Mouse (Mus musculus): Measurements from ENCODE around the gene Bmp3. TPM values are rescaled to one million over a fixed set of nuclear protein-coding genes. Genes with fewer than 3 reads are reported as not detected.

The Bmp3 gene
- polyA plus RNA-seq, 1 experiment: not detected

DNA sequence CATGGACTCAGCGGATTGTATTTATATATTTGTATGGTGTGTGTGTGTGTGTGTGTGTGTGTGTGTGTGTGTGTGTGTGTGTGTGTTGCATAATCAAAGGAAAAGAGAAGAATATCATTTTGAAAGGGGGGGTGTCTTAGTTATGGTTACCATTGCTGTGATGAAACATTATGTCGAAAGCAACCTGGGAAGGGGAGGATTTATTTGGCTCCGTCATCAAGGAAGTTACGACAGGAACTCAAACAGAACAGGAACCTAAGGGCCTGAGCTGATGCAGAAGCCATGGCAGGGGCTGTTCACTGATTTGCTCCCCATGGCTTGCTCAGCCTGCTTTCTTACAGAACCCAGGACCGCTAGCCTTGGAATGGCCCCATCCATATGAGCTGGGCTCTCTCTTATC is 10.9 kb downstream of the Bmp3 start:
- TF ChIP-seq POLR2A (IDR thresholded peaks at IDR 0.05; ENCODE audit: control insufficient read depth, low read depth, low read length) (no peak), CTCF (IDR thresholded peaks at IDR 0.05; ENCODE audit: control insufficient read depth, insufficient read depth, insufficient replicate concordance, low read depth, low read length) (no peak)

DNA sequence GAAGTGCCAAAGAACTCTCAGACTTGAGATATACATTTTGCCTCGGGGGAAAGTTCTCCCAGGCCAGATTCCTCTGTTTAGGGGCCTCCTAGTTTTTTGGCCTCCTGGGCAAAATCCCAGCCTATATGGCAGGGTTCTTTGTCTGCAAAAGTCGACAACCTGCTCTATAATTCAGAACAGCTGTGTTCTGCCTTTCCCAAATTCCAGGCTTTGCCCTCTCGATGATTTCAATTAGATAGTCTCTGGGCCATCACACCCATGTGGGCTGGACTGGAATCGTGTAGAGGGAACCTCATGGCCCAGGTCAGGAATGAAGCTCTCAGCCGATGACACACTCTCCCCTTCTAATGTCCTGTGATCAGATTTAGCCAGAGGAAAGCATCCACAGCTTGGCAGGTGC is 21.8 kb downstream of the Bmp3 start:
- H3K4me3 ChIP-seq (ENCODE audit: control insufficient read depth, low read depth, low read length): no peak overlapping the region

More for the DNA sequence above, 10.9 kb downstream of the Bmp3 start:
- Histone ChIP-seq H3K27ac (ENCODE audit: control insufficient read depth, insufficient read depth, low read depth, low read length) (no peak overlapping the region), H3K36me3 (ENCODE audit: control insufficient read depth, insufficient read depth, low read length) (no peaks in the 10 kb centered on the region), H3K27me3 (ENCODE audit: control insufficient read depth, insufficient read depth, low read length) (no peaks in the 10 kb centered on the region), H3K4me3 (ENCODE audit: control insufficient read depth, low read depth, low read length) (no peak overlapping the region), H3K4me1 (ENCODE audit: control insufficient read depth, insufficient read depth, low read length) (no peaks in the 10 kb centered on the region)

DNA sequence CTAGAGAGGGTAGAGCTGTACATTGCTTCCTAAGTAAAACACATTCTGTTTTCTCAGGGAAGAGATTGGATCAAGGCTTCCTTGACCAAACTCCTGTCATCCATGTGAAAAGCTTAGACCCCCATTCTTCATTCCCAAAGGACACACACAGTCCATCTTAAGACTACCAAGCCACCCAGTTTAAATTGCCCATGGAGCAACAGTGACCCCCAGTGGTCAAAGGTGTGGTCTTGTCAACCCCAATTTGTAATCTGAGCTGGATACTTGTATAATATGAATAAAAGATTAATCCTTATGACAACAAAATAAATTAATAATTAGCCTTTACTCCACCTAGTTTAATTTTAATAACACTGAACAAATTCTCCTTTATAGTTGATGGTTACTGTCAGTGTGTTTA is 24.7 kb downstream of the Bmp3 start:
- Histone ChIP-seq H3K36me3 (ENCODE audit: control insufficient read depth, insufficient read depth, low read length) (no peaks in the 10 kb centered on the region), H3K4me3 (ENCODE audit: control insufficient read depth, low read depth, low read length) (no peak overlapping the region), H3K27me3 (ENCODE audit: control insufficient read depth, insufficient read depth, low read length) (no peaks in the 10 kb centered on the region), H3K27ac (ENCODE audit: control insufficient read depth, insufficient read depth, low read depth, low read length) (no peak overlapping the region), H3K4me1 (ENCODE audit: control insufficient read depth, insufficient read depth, low read length) (no peaks in the 10 kb centered on the region)
- TF ChIP-seq CTCF (IDR thresholded peaks at IDR 0.05; ENCODE audit: control insufficient read depth, insufficient read depth, insufficient replicate concordance, low read depth, low read length): no peak
- no peak for TF ChIP-seq POLR2A (IDR thresholded peaks at IDR 0.05; ENCODE audit: control insufficient read depth, low read depth, low read length)

More for the DNA sequence above, 21.8 kb downstream of the Bmp3 start:
- Histone ChIP-seq H3K27ac (ENCODE audit: control insufficient read depth, insufficient read depth, low read depth, low read length) (no peak overlapping the region), H3K36me3 (ENCODE audit: control insufficient read depth, insufficient read depth, low read length) (no peaks in the 10 kb centered on the region), H3K4me1 (ENCODE audit: control insufficient read depth, insufficient read depth, low read length) (no peaks in the 10 kb centered on the region), H3K27me3 (ENCODE audit: control insufficient read depth, insufficient read depth, low read length) (no peaks in the 10 kb centered on the region)
- TF ChIP-seq CTCF (IDR thresholded peaks at IDR 0.05; ENCODE audit: control insufficient read depth, insufficient read depth, insufficient replicate concordance, low read depth, low read length) (no peak), POLR2A (IDR thresholded peaks at IDR 0.05; ENCODE audit: control insufficient read depth, low read depth, low read length) (no peak)

DNA sequence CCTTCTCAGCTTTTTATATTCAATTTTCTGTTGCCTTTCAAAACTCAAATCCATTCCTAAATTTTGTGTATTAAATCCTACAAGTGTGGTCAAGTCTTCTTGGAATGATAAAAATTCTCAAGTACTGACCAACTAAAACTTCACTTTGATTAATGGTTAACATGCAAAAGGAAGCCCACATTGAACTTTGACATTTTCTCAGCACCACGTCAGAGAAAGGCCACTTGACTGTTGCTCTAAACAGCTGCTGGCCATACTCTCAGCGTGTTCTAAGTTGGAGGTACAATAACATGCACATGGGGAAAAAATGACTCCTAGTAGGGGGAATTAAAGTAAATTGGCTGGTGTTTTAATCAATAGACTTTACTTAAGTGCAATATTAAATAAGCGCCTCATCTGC is 27.9 kb downstream of the Bmp3 start:
- no peak for TF ChIP-seq CTCF (IDR thresholded peaks at IDR 0.05; ENCODE audit: control insufficient read depth, insufficient read depth, insufficient replicate concordance, low read depth, low read length)

DNA sequence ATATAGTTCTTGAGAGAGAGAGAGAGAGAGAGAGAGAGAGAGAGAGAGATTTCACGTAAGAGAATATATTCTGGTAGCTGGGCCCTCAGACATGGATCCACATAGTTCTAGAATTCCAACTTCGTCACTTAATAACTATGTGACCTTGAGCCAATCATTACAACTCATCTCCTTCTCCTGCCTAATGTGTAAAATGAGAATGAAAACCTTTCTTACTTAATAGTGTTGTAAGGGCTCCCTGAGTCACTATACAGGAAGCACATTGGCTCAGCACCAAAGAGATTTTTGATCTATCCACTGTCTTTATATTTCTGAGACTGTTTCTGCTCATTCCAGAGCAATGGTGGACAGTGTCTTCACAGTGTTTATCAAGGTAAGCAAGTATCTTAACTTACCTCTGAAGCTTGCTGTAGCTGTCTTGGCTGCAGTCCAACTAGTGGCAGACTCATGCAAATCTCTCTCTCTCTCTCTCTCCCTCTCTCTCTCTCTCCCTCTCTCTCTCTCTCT is 36.4 kb downstream of the Bmp3 start:
- no peaks in the 10 kb centered on the region for H3K36me3 ChIP-seq (ENCODE audit: control insufficient read depth, insufficient read depth, low read length)
- no peak overlapping the region; the same call in 1 of the 2 replicates for H3K4me3 ChIP-seq (ENCODE audit: control insufficient read depth, low read depth, low read length)
- TF ChIP-seq POLR2A (IDR thresholded peaks at IDR 0.05; ENCODE audit: control insufficient read depth, low read depth, low read length) (no peak), CTCF (IDR thresholded peaks at IDR 0.05; ENCODE audit: control insufficient read depth, insufficient read depth, insufficient replicate concordance, low read depth, low read length) (no peak)
- H3K27ac ChIP-seq (ENCODE audit: control insufficient read depth, insufficient read depth, low read depth, low read length): no peak overlapping the region
- no peaks in the 10 kb centered on the region for H3K27me3 ChIP-seq (ENCODE audit: control insufficient read depth, insufficient read depth, low read length)
- no peaks in the 10 kb centered on the region for H3K4me1 ChIP-seq (ENCODE audit: control insufficient read depth, insufficient read depth, low read length)

More for the DNA sequence above, 27.9 kb downstream of the Bmp3 start:
- no peaks in the 10 kb centered on the region for H3K36me3 ChIP-seq (ENCODE audit: control insufficient read depth, insufficient read depth, low read length)
- H3K4me3 ChIP-seq (ENCODE audit: control insufficient read depth, low read depth, low read length): no peak overlapping the region
- H3K27me3 ChIP-seq (ENCODE audit: control insufficient read depth, insufficient read depth, low read length): no peaks in the 10 kb centered on the region
- no peak overlapping the region for H3K27ac ChIP-seq (ENCODE audit: control insufficient read depth, insufficient read depth, low read depth, low read length)
- H3K4me1 ChIP-seq (ENCODE audit: control insufficient read depth, insufficient read depth, low read length): no peaks in the 10 kb centered on the region

DNA sequence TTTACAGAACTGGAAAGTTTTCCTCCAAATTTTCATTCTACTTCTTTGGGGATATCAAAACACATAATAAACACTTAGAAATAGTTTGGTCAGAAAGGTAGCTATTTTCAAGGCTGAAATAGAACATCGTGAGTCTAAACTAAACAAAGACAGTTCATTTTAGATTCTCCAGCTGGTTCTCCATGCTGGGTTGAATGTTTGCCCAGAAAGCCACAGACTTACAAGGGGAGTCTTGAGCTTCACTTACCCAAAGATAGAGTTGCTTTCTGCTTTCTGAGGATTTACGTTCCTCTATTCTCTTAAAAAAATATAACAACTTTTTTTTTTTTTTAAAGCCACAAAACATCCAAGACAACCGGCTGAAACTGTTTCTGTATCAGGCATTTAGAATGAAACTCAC is 40.1 kb downstream of the Bmp3 start:
- H3K27me3 ChIP-seq (ENCODE audit: control insufficient read depth, insufficient read depth, low read length): no peaks in the 10 kb centered on the region
- H3K4me1 ChIP-seq (ENCODE audit: control insufficient read depth, insufficient read depth, low read length): no peaks in the 10 kb centered on the region
- no peak overlapping the region for H3K27ac ChIP-seq (ENCODE audit: control insufficient read depth, insufficient read depth, low read depth, low read length)
- no peak for TF ChIP-seq POLR2A (IDR thresholded peaks at IDR 0.05; ENCODE audit: control insufficient read depth, low read depth, low read length)
- no peak for TF ChIP-seq CTCF (IDR thresholded peaks at IDR 0.05; ENCODE audit: control insufficient read depth, insufficient read depth, insufficient replicate concordance, low read depth, low read length)
- no peaks in the 10 kb centered on the region for H3K36me3 ChIP-seq (ENCODE audit: control insufficient read depth, insufficient read depth, low read length)
- no peak overlapping the region for H3K4me3 ChIP-seq (ENCODE audit: control insufficient read depth, low read depth, low read length)

DNA sequence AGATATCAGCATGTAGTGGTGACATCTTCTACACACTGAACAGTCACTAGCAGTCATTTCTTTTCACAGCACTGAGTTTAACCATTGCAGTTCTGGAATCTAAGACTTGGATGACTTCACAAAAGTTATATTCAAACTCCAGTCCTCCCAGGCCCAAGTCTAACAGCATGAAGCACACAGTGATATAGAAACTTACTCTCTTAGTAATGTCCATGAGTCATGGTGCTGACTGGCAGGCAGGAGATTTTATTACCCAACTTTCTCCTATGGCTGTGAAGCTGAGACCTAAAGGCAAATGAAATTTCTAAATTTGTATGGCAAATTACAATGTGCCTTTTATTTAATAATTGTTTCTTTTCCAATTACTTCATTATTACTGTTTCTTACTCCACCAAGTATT is 43.7 kb downstream of the Bmp3 start:
- Histone ChIP-seq H3K27me3 (ENCODE audit: control insufficient read depth, insufficient read depth, low read length) (no peaks in the 10 kb centered on the region), H3K36me3 (ENCODE audit: control insufficient read depth, insufficient read depth, low read length) (no peaks in the 10 kb centered on the region), H3K4me1 (ENCODE audit: control insufficient read depth, insufficient read depth, low read length) (no peaks in the 10 kb centered on the region), H3K27ac (ENCODE audit: control insufficient read depth, insufficient read depth, low read depth, low read length) (no peak overlapping the region), H3K4me3 (ENCODE audit: control insufficient read depth, low read depth, low read length) (no peak overlapping the region)
- TF ChIP-seq CTCF (IDR thresholded peaks at IDR 0.05; ENCODE audit: control insufficient read depth, insufficient read depth, insufficient replicate concordance, low read depth, low read length) (no peak), POLR2A (IDR thresholded peaks at IDR 0.05; ENCODE audit: control insufficient read depth, low read depth, low read length) (no peak)

DNA sequence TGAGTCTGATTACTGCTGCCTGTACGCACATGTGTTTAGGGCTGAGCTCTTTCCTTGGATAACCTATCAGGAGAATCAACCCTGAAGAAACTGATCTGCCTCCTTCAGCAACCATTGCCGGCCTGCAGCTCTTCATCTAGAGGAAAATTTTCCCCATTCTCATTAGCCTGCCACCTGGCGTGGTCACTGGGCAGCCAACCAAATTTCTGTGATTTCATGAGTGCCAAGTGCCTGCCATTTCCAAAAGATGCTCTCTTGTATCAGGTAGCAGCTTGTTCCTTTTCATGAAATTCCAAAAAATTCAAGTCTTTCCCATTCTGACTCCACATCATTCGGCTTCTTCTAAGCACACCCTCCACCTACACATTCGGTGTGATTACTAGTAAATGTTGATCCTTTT is 46.7 kb downstream of the Bmp3 start:
- Histone ChIP-seq H3K27me3 (ENCODE audit: control insufficient read depth, insufficient read depth, low read length) (no peaks in the 10 kb centered on the region), H3K4me1 (ENCODE audit: control insufficient read depth, insufficient read depth, low read length) (no peaks in the 10 kb centered on the region), H3K27ac (ENCODE audit: control insufficient read depth, insufficient read depth, low read depth, low read length) (no peak overlapping the region), H3K4me3 (ENCODE audit: control insufficient read depth, low read depth, low read length) (no peak overlapping the region), H3K36me3 (ENCODE audit: control insufficient read depth, insufficient read depth, low read length) (no peaks in the 10 kb centered on the region)
- TF ChIP-seq CTCF (IDR thresholded peaks at IDR 0.05; ENCODE audit: control insufficient read depth, insufficient read depth, insufficient replicate concordance, low read depth, low read length) (no peak), POLR2A (IDR thresholded peaks at IDR 0.05; ENCODE audit: control insufficient read depth, low read depth, low read length) (no peak)

Data from testis, adult 2 months (tissue).